Mouse (Mus musculus) heart, postnatal 0 days (tissue): ENCODE data around the gene ccdc198. TPM values are rescaled to one million over a fixed set of nuclear protein-coding genes. Genes with fewer than 3 reads are reported as not detected.

ENCODE experiments used
- ATAC-seq: fragments of 200-750 bp; cut with Nextera tagmentation; 2 replicates; pipeline ENCODE4 v1.8.0; 2017; ENCODE audit warnings: low read depth, moderate number of reproducible peaks, moderate library complexity; ENCODE audit not compliant: insufficient read depth
- DNase-seq: peaks from one replicate; pipeline ENCODE4 v3.0.0-alpha.2; 2016; ENCODE audit warnings: low spot score
- H3K27ac ChIP-seq: fragments of 300-500 bp; sonication (generic); 2 replicates; pipeline ENCODE4 v1.5.1; 2014; ENCODE audit warnings: low read depth, mild to moderate bottlenecking
- H3K27me3 ChIP-seq: fragments of 300-500 bp; sonication (generic); 2 replicates; pipeline ENCODE4 v1.6.1; 2014; ENCODE audit warnings: low read length, mixed read lengths; ENCODE audit not compliant: control insufficient read depth, insufficient read depth
- H3K36me3 ChIP-seq: fragments of 300-500 bp; sonication (generic); replicated peaks from 2 replicates; pipeline ENCODE4 v1.6.1; 2014; ENCODE audit warnings: low read length, mixed read lengths; ENCODE audit not compliant: control insufficient read depth, insufficient read depth
- H3K4me1 ChIP-seq: fragments of 300-500 bp; sonication (generic); 2 replicates; pipeline ENCODE4 v1.6.1; 2014; ENCODE audit warnings: antibody characterized with exemption; ENCODE audit not compliant: control insufficient read depth, insufficient read depth
- H3K4me2 ChIP-seq: fragments of 300-500 bp; sonication (generic); 2 replicates; pipeline ENCODE4 v1.6.1; 2014; ENCODE audit warnings: low read depth, mild to moderate bottlenecking, low read length, moderate library complexity
- H3K4me3 ChIP-seq: fragments of 300-500 bp; sonication (generic); 2 replicates; pipeline ENCODE4 v1.5.1; 2014; ENCODE audit warnings: low read depth, low read length
- H3K9ac ChIP-seq: fragments of 300-500 bp; sonication (generic); replicated peaks from 2 replicates; pipeline ENCODE4 v1.6.1; 2014; ENCODE audit warnings: low read depth, low read length, mixed read lengths
- H3K9me3 ChIP-seq: fragments of 300-500 bp; sonication (generic); replicated peaks from 2 replicates; pipeline ENCODE4 v1.6.1; 2016; ENCODE audit warnings: low read length; ENCODE audit not compliant: control insufficient read depth
- CTCF ChIP-seq: IDR thresholded peaks from 2 replicates; pipeline ENCODE4 v1.5.1; 2016; ENCODE audit warnings: antibody characterized with exemption, control low read depth, low read depth
- EP300 ChIP-seq: IDR thresholded peaks from 2 replicates; pipeline ENCODE4 v1.6.1; 2016; ENCODE audit warnings: antibody characterized with exemption, low read depth
- WGBS: fragments of 180-500 bp; shearing (Covaris S2); extraction: QIAGEN DNeasy Blood & Tissue Kit; methylation state at CpG from one replicate; pipeline ENCODE4 v1.1.7; 2014; 5-methylcytosine and 5-hydroxymethylcytosine counted together
- polyA plus RNA-seq: library from polyadenylated mRNA; unstranded; fragments of >200 nt; fragmentation: Nextera tagmentation; extraction: Ambion mirVana; gene quantifications from 2 replicates; pipeline ENCODE4 v1.2.1, GENCODE M21; 2015
- total RNA-seq: library from RNA; depleted of rRNA; stranded (reverse); fragments of >200 nt; gene quantifications from 2 replicates; pipeline ENCODE4 v1.2.3, GENCODE M21; 2014; ENCODE audit warnings: low replicate concordance; rRNA removed

ccdc198 gene
- total and polyA plus RNA-seq, 2 experiments from 2014 or later, result 0.14 TPM; not detected in 1

DNA sequence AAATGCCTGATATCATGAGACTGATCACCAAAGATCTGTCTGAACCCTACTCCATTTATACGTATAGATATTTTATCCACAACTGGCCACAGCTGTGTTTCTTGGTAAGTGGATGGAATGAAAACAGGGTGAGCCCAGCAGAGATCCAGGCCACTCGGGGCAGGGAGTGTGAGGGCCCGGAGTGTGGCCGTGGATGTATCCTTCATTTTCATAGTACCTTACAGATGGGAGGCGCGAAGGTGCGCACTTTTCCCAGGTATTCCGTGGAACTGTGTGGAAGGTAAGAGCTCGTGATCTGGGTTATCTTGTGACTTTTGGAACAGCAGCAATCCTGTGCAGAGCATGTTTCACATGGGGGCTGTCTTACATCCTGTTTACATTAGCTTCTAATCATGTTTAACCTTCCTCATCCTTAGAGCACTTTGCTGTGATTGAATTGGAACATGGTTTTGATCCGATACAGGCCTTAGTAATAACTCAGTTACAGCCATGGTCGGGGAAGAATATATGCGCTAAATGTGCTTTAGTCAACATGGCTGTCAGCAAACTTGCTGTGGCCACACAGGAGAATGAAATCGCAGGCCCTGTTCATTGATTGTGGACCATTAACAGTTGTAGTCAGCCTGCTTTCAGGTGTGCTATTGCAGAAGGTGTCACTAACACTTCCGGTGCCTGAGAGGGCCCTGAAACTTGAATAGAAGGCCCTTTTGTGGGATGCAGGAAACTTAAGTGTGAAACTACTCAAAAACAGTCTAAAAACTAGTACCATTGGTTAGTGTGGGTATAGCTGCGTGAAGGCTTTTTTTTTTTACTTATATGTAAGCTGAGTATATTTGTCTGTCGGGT, 71.8 kb downstream of the ccdc198 start:
- WGBS, result 33% methylated on average over 16 of the region's 16 CpGs
- H3K36me3 ChIP-seq, result peaks cover 6% of the 10 kb centered on the region
- H3K9me3 ChIP-seq, result no peaks in the 10 kb centered on the region
- DNase-seq (no peak), ATAC-seq (no peak)
- H3K4me3 ChIP-seq, result peak overlapping the region; percentile 71
- no peak for TF ChIP-seq EP300
- no peaks in the 10 kb centered on the region for H3K27me3 ChIP-seq
- H3K27ac ChIP-seq, result peak overlapping the region; percentile 88
- peak overlapping the region; percentile 98 for H3K4me2 ChIP-seq
- peak overlapping the region; percentile 85 for H3K9ac ChIP-seq
- H3K4me1 ChIP-seq, result peaks cover 15% of the 10 kb centered on the region

DNA sequence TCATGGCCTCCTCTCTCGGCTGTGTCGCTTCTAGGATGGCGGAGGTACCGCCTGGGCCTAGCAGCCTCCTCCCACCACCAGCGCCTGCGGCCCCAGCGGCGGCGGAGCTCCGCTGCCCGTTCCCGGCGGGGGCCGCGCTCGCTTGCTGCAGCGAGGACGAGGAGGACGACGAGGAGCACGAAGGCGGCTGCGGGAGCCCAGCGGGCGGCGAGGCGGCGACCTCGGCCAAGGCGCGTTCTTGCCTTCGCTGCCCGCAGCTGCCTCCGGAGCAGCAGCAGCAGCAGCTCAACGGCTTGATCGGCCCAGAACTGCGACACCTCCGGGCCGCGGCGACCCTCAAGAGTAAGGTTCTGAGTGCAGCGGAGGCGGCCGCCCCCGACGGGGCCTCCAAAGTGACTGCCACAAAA, 72.7 kb downstream of the ccdc198 start:
- Histone ChIP-seq H3K9me3 (no peaks in the 10 kb centered on the region), H3K9ac (peak overlapping the region; percentile 85), H3K4me1 (peaks cover 15% of the 10 kb centered on the region), H3K36me3 (no peaks in the 10 kb centered on the region; the same call in 1 of the 2 replicates), H3K4me3 (peak overlapping the region; percentile 71), H3K4me2 (peak overlapping the region; percentile 98), H3K27ac (peak overlapping the region; percentile 88), H3K27me3 (no peaks in the 10 kb centered on the region)
- peak; percentile 52 for DNase-seq
- ATAC-seq, result peak; percentile 73
- TF ChIP-seq CTCF, result no peak
- 0% methylated on average over 44 of the region's 46 CpGs for WGBS

DNA sequence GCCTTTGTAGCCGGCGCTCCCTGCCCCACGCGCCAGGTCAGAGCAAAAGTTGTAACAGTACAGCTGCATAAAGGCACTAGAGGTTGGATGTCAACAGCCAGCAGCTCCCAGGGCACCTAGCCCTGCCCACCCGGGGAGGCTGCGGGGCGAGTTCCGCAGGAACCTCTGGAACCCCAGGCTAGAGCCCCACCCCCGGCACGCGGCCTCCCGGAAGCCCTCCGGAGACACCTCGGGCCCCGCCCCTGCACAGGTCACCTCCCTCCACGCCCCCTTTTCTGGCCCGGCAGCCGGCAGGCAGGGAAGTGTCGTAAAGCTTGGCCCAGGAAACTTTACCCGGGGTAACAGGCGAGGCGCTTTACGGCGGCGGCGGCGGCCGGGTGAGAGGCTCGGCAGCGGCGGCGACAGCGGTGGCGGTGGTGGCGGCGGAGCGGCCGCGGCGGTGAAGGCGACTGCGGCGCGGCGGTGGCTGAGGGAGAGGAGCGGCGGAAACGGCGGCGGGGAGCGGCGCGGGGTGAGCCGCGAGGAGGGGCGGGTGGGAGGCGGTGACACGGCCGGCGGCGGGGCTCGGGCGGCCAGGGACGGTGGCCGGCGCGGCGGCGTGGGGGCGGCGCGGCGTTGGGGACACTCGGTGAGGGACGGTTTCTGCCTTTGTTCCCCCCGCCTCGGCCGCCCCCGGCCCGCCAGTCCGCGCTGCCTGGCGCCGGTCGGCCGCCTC, 73.2 kb downstream of the ccdc198 start, which contains the start of gene Naa30:
Gene Naa30 (plus strand): TSS at position 360 of the 715 bp plus-strand sequence.
- 1% methylated on average over 46 of the region's 86 CpGs for WGBS
- H3K36me3 ChIP-seq, result no peaks in the 10 kb centered on the region
- H3K4me2 ChIP-seq, result peak within 1 kb of the TSS; percentile 98
- H3K27ac ChIP-seq, result peak within 1 kb of the TSS; percentile 88
- TF ChIP-seq EP300 (peak; percentile 36; the same call in 1 of the 2 replicates), CTCF (no peak)
- ATAC-seq, result peak; percentile 92
- DNase-seq, result peak; percentile 97
- peak within 1 kb of the TSS; percentile 85 for H3K9ac ChIP-seq
- no peaks in the 10 kb centered on the region for H3K9me3 ChIP-seq
- H3K27me3 ChIP-seq, result no peaks in the 10 kb centered on the region
- H3K4me1 ChIP-seq, result peaks cover 15% of the 10 kb centered on the region
- peak within 1 kb of the TSS; percentile 71 for H3K4me3 ChIP-seq

DNA sequence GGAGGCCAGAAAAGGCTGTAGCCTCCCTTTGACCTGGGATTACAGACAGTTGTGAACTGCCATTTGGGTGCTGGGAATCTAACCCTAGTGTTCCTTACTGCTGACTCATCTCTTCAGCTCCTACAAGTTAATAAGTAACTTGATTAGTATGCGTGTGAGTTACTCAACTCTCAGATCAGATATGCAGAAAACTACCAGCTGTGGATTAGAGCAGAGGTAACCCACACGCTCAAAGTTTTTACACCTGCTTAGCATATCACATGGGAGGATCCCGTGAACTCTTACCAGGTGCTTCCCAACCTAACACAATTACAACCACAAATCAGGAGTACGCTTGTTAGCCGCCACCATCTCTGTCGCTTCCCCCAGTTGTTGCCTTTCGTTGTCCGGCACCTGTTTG, 74.0 kb downstream of the ccdc198 start:
- Histone ChIP-seq H3K4me2 (peak overlapping the region; percentile 98), H3K9ac (peak overlapping the region; percentile 85), H3K36me3 (no peaks in the 10 kb centered on the region), H3K4me3 (peak overlapping the region; percentile 71), H3K9me3 (no peaks in the 10 kb centered on the region), H3K27me3 (no peaks in the 10 kb centered on the region), H3K27ac (peak overlapping the region; percentile 88), H3K4me1 (peaks cover 15% of the 10 kb centered on the region)
- no peak for TF ChIP-seq CTCF
- no peak for TF ChIP-seq EP300
- ATAC-seq (no peak), DNase-seq (no peak)
- WGBS, result 22% methylated on average over 8 of the region's 8 CpGs

Other genes starting within 250 kb of the ccdc198 start
- 14.6 and 38.9 TPM in 2 replicates for gene Ap5m1, start 179.4 kb downstream of the ccdc198 start, total RNA-seq
- gene Ap5m1, start 179.4 kb downstream of the ccdc198 start, polyA plus RNA-seq, result 13.4 and 15.4 TPM in 2 replicates
- 35.0 and 37.7 TPM in 2 replicates for gene Exoc5, start 178.8 kb downstream of the ccdc198 start, total RNA-seq
- gene Exoc5, start 178.8 kb downstream of the ccdc198 start, polyA plus RNA-seq, result 19.9 and 22.9 TPM in 2 replicates
- 26.1 and 34.3 TPM in 2 replicates for gene Naa30, start 73.2 kb downstream of the ccdc198 start, total RNA-seq
- gene Naa30, start 73.2 kb downstream of the ccdc198 start, polyA plus RNA-seq, result 5.6 and 5.7 TPM in 2 replicates